Mouse (Mus musculus) hematopoietic stem cell, adult 5-6 weeks (primary cell): ENCODE measurements at regions not wholly inside any gene's neighbourhood (a gene's known extent, or its start where the extent isn't known, plus 50 kb on each side); places are given as distances from the start of the nearest gene placed in this dataset.
A peak's percentile ranks its signal among the peaks of the same experiment; 100 is the strongest.
"Not testable (repeated sequence)": the region's sequence is repeated elsewhere in the genome, so short reads cannot be mapped to it uniquely, and the experiment has no call there.

ENCODE experiments used
- ATAC-seq, 2 experiments: fragments of 125-278 bp in 1 of 2; replicated peaks in 1 of 2; 2 replicates each; pipeline ENCODE4 v1.8.0; 2016 to 2017; ENCODE audit warnings: inconsistent platforms in 2 of 2, mild to moderate bottlenecking in 2 of 2, moderate number of reproducible peaks in 2 of 2, low read depth in 1 of 2, moderate TSS enrichment in 1 of 2; ENCODE audit not compliant: low FRiP score in 2 of 2, poor library complexity in 2 of 2, severe bottlenecking in 2 of 2, insufficient read depth in 1 of 2, low TSS enrichment in 1 of 2

DNA sequence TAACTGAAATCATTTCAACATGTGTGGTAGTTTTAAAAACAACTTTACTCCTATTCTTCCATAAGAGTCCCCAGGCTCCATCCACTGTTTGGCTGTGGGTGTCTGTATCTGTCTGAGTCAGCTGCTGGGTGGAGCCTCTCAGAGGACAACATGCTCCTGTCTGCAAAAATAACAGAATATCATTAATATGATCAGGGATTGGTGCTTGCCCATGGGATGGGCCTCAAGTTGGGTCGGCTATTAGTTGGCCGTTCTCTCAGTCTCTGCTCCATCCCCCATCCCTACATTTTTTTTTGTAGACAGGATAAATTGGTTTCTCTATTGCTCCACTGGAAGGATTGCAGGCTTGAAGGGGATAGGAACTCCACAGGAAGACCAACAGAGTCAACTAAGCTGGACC, 108.5 kb upstream of the Fgf16 start:
- ATAC-seq: not testable (repeated sequence)

DNA sequence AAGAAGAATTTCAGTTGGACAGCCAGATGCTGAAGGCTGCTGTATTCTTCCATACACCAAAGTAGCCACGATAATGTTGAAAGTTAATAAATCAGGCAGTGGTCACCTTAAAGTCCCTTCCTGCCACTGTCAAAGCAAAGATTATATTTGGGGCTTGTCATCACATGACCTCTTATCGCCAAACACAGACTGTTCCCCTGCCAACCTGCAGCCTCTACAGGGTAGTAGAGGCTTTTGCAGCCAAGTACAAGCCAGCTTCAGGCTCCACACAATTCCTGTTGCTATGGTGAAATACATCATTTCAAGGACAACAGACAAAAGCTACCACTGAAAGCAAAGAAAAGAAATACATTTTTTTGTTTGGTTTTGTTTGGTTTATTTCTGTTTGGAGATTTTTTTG, 93.5 kb upstream of the Fgf16 start:
- peak; percentile 49 to 62; a peak in 3 of 4 replicates for ATAC-seq

DNA sequence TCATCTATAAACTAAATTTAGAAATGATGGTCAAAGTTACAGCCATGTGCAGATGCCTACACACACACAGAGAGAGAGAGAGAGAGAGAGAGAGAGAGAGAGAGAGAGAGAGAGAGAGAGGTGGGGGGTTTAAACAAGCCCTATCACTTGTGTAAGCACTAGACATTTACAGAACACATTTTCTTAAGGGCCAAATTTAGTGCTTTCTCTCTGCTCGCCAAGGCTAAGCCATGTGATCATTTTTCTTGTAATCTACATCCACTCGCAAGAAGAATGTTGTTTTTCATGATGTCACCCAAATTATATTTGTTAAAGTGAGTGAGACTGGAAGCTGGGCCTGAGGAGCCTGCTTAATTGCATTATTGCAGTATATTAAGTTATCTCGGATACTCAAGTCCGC, 92.8 kb upstream of the Fgf16 start:
- ATAC-seq: no peak

DNA sequence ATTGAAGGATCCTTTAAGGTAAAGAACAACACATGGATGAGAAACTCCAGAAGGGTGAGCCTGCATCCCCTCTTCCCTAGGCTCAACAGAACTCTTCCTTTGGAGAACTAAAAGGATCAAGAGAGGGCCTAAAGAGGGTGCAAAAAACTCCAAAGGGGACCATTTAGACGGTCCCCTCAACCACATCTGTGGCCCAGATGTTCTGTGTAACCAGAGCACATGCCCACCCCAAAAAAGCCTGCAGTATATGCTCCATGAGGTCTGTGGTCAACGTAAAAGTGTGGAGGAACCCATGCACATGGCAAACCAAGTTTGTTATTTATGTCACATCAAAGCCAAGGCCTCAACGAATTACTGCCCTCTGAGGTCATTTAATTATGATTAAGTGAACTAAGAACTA, 89.2 kb upstream of the Fgf16 start:
- no peak for ATAC-seq

DNA sequence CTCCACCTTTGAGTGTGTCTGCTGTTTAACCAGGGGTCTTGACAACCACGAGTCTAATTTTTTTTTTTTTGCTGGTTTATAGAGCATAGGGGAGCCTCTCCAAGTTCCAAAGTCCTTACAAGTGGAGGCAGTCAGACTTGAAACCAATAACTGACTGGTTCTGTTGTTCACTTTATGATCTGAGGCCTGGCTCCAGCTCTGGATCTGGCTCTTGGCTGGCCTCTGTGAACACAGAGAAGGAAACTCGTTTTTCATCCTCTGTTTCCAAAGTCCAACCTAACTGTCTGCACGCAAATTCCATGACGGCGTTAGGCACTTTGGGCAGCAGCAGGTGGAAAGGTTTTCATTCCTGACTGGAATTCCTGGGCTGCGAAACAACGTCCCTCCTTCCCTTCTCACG, 80.4 kb upstream of the Fgf16 start:
- ATAC-seq: no peak

DNA sequence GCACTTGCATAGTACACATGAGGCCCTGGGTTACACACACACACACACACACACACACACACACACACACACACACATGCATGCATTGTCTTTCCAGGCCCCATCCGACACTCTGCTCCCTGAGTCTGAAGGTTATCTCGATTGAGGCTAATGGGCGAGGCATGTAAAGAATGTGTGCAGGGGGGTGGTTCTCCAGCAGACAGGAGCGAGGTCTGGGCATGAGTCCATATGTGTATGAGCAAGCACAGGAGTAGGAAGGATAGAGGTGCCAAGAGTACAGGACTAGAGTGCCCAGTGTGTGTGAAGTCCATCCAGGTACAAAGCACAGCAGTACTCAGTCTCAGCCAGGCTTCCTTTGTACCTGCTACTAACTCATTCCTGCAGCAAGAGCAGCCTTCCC, 79.6 kb upstream of the Fgf16 start:
- ATAC-seq: no peak

DNA sequence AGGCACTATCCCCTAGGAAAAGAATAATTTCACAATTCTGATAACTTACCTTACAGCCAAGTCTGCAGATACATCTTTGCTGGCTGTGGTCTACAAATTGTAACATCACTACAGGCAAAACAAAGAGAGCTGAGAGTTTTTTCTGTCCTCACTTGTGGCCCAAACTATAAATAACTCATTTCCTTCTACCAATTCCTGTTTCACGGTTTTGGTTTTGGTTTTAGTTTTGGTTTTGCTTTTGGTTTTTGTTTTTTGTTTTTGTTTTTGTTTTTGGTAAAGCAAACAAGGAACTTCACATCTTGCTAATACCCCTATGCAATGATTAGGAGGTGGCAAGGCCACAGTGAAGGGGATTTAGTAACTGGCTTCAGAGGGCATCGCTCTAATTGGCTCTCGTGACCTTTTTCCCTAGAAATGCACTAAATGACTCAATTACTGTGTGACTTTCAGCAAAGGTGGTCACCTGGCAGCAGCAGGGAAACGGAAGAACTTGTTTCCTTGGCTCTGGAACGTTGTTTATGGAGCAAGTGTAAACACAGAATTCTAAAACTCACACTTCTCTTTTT, 53.3 kb upstream of the Fgf16 start:
- no peak for ATAC-seq
